Mouse (Mus musculus): Measurements from ENCODE around the gene S100pbp.

Gene S100pbp

DNA sequence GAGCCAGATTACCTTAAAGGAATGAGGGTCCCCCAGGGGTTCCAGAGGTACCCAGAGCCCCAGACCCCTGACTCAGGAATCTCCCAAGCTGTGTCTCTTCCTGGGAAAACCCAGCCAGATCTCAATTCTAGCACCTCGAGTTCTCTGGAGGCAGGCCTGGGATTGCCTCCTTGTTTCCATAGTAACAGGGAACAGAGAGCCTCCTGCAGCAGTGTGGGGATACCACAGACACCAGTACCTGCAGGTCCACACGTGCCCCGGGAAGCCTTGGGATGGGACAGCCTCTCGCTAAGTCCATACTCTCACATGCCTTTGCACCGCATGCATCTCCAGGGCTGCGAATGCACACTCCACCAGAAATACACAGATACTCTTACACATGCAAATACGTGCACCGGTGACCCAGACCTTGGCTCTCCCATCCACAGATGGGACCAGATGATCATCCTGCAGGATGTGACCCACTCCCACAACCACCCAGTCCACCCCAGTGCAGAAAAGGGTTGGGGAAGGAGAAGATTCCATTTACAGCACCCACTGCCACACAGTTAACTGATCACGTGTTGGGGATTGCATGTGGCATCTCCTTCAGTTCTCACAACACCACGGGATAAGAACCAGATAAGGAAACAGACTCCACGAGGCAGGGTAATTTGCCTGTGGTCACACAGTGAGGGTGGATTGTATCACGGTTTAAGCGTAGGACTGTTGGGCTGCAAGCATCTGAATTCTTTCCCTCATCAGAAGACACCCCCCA is 60.8 kb downstream of the S100pbp start:
- DNase-seq (ENCODE audit: low spot score in 2 of 2): no peak

DNA sequence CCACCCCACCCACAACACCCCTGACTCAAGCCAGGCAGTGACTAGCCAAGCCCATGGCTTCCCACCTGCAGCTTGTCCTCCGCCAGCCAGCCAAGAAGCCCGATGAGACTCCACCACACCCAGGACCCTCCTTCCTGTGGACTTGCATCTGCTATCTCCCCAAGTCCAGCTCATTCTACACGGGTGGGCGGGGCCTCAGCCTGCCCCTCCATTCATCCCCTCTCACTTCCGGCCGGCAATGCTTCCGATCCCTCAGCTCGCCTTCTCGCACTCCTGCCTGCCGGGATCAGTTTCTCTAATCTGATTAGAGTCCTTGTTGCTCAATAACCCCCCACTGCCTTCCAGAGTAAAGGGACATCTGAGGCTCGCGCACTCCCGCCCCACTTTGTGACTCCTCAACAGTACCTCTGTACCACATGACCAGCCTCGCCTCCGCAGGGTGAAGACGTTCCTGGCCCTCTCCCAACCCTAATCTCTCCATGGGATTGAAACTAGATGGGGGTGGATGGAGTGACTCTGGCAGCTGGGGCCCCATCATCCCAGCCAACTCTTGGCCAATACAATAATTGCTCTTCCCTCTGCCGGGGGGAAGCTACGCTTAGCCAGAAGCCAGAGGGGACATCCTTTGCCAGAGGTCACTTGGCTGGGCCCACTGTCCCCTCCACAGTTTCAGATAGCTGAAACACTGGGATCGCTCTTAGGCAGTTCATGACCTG is 63.6 kb downstream of the S100pbp start:
- no peak for DNase-seq (ENCODE audit: low spot score in 2 of 2)

GRCm38 (mm10) chr4:129124652-129125146 is 64.8 kb downstream of the S100pbp start:
- DNase-seq (ENCODE audit: low spot score in 2 of 2): no peak

DNA sequence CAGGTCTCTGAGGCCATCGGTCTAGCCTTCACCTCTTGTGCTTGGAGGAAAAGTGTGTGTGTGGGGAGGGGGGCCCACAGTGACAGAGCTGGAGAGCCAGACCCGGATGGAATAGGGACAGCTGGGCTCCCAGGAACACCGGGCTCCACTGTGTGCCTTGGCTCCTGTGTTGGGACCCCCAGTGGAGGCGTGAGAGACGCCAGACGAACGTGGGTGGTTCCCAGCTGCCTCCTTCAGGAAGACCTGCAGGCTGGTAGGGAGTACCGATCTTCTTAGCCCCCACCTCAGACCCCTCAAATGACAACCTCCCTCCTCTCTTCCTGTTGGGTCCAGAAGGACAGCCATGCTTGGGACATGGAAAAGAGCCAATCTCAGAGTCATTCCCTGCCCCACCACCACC is 66.8 kb downstream of the S100pbp start:
- DNase-seq (ENCODE audit: low spot score in 2 of 2): no peak

DNA sequence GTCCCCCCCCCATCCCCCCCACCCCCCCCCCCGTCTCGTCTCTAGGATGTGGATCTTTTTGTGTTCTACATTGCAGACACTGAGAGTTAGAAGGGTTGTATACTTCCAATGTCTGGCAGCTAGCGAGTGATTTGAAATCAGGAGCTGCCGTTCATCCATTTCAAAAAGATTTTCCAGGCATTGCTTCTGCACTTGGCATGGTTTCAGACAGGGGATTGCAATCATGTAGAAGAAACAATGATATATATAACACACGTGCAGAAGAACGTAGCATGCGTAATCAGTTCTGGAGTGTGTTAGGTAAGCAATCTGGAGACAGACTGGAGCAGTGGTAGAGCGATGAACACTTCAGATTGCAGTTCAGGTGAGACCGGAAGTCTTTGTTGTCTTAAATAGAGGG is 67.4 kb downstream of the S100pbp start:
- DNase-seq (ENCODE audit: low spot score in 2 of 2): no peak

GRCm38 (mm10) chr4:129121569-129122086 is 67.9 kb downstream of the S100pbp start, which contains the start of gene Hpca:
Hpca (minus strand) TSS chr4:129122036.
- DNase-seq (ENCODE audit: low spot score in 2 of 2): no peak

DNA sequence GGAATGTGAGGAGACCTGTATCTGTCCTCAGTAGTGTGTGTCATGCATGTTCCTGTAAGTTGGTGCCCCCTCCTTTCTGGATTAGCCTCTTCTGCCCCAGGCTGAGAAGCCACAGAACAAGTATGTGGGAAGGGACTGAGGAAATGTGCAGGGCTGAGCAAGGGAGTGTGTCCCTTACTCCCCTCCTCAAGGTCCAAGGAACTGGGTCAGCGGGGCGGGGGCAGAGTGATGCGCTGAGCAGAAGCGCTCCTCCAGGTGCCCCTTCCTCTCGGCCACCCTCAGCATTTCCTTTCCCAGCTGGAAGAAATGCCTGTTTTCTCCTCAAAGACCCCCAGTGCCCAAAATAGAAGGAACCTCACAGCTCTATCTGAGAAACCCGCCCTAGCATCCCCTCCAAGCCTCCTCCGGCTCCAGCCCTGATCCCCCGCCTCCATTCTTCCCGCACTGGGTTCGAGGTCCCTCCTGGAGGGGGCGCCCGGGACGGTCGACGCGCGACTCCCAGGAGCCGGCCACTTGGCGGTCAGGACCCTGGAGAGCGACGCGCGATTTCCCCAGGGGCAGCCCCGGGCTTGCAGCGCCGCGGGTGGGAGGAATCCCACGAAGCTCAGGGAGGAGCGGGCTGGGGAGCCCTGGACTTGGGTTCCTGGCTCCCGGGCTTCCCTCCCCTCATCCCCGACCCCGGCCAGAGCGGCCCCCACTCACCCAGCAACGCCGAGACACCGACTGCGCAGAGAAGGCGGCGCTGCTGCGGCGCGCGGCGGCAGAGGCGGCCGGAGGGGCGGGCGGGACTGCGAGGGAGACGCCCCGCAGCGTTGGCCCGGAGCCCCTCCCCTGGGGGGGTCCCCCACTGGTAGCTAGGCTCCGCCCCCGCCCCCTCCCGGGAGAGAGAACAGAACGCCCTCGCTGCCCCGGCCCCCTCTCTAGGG is 68.7 kb downstream of the S100pbp start:
- DNase-seq (ENCODE audit: low spot score in 2 of 2): peak; percentile 62 to 87

DNA sequence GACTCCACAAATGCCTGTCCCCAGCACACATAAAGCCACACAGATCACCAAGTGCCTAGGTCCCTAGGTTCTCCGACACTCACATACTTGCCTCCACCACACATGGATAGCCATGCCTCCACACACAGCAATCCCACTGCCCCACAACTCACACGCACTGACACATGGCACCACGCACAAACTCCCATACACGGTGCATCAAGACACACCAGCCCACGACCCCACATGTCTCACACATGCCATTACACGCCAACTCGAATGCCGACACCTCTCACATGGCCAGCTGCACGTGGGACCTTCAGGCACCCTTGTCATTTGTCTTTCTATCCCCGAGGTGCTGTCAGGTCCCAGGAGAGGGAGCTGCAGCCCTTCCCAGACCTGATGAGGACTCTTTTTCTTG is 69.8 kb downstream of the S100pbp start:
- no peak for DNase-seq (ENCODE audit: low spot score in 2 of 2)

GRCm38 (mm10) chr4:129117720-129118510 is 71.6 kb downstream of the S100pbp start:
- no peak for DNase-seq (ENCODE audit: low spot score in 2 of 2)

DNA sequence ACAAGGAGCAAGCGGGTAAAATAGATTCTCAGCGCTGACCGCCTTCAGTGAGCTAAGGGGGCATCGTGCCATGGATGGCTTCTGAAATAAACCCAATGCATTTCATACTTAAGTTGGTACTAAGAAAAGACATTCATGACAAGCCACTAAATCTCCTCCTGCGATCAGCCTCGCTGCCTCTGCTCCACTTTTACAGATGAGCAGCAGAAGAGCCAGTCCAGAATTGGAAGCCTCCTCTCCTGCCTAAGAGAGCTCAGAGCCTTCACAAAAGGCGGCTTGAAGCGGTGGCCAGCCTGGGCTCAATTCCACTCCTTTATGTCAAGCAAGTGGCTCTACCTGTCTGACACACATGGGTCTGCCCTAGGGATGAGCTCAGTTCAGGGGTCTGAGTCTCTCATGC is 72.8 kb downstream of the S100pbp start:
- no peak for DNase-seq (ENCODE audit: low spot score in 2 of 2)

DNA sequence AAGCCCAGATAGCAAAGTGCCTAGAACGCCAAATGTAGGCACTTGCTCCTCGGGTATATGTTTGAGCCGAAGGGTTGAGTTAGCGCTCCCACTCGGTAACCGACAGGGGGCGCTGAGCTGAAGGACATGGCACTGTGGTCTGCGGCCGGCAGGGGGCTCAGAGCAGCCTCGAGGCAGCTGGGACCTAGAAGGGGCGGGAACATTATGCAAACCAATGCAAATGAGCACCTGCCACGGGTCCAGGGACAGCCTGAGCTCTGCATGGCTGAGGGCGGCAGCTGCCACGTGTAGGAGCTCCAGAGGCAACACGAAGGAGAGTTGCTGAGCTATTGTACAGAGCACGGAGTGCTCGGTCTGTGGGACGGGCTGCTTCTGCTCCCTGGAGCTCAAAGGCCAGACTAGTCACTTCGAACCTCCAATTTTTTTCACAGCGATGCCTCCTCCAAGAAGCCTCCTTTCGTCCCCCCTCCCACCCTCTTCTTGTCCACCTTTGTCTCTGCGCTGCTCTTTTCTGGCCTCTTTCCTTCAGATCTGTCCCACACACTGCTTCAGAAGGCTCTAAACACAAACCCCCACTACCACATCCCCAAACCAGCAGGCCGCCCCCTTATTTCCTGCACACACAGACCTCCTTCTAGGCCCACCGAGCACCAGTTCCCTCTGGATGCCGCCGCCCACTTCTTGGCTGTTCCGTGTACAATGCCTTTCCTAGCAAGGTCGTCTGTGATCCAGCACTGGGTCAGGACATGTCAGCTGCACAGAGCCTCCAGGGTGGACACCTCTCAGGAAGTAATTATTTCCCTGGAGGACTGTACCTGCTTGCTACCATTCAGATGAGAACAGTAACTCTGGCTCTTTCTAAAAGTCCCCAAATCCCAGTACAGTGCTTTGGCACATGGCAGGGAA is 76.2 kb downstream of the S100pbp start:
- DNase-seq (ENCODE audit: low spot score in 2 of 2): peak; percentile 70 to 88

- DNase-seq (ENCODE audit: low spot score in 2 of 2): no peak
Observed at GRCm38 (mm10) chr4:129112231-129112630, 77.3 kb downstream of the S100pbp start.

DNA sequence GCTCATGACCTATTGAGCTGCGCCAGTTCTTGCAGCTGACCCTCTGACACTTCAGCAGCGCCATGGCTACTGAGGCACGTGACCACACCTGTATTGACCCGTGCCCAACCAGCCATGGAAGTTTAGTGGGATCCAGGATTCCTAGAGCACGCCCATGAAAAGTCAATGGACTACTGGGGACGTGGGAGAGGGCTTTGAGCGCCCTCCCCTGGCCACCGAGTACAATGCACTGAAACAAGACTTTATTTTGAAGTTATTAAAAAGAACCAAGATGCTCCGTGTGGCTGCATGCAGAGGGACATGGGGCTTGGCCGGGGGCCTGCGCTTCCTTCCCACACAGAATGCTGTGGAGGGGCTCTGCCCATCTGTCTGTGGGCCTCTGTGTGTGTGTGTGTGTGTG is 78.2 kb downstream of the S100pbp start:
- DNase-seq (ENCODE audit: low spot score in 2 of 2): no peak

DNA sequence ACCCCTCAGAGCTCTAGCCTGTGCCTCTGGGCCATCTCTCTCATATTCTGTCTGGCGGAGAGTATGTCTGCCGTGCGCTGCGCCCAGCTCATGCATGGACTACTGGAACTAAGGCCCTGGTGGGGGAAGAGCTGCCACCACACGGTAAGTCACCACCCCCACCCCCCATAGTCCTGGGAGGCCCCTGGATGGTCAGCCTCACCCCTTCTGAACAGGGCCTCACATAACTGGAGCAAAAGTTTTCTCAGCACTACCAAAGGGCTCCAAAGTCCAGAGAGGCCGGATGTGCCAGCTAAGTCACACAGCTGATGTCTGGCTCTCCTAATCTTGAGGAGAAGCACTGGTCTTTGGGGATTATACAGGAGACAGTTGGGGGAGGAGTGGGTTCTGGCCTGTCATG is 78.7 kb downstream of the S100pbp start:
- DNase-seq (ENCODE audit: low spot score in 2 of 2): no peak

- no peak for DNase-seq (ENCODE audit: low spot score in 2 of 2)
Observed at GRCm38 (mm10) chr4:129108624-129109023, 80.9 kb downstream of the S100pbp start.

DNA sequence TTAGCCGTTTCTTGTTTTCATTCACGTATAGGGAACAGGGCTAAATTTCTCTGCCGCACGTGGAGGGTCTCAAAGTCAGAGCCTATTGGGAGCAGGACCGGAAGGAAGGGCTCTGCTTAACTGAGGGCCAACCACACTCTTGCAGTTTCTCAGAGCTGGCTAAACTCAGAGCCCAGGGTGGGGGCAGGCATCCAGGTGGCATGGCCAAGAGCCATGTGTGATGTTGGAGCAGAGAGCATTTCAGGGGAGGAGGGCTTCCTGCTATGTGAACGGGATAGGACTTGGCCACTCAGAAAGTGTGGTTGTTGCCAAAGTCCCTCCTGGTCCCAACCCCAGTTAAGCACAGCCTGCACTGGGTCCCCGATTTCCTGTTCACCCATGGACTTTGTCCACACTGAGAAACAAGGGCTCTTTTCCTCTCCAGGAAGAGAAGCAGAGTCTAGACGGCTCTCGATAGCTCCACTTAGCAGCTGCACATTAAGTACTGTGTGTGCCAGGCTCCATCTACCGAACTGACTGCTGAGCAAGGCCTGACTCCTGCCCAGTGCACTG is 82.1 kb downstream of the S100pbp start:
- no peak for DNase-seq (ENCODE audit: low spot score in 2 of 2)

DNA sequence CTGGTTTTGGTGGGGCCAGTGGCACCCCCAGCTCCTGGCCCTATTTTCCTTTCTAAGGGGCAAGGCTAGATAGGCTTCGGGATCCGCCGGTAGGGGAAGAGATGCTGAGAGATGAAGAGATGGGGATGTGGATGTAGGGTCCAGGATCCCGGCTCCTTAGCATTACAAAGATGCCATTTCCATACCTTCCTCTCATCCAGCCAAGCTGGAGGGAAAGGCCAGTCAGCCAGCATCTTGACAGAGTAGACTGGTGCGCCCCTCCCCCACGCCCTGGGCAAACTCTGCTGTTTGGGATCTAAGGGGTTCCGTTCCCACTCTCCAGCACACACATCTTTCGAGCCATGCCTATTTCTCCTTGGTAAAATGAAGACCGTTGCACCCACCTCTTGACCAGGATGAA is 83.5 kb downstream of the S100pbp start:
- DNase-seq (ENCODE audit: low spot score in 2 of 2): no peak

DNA sequence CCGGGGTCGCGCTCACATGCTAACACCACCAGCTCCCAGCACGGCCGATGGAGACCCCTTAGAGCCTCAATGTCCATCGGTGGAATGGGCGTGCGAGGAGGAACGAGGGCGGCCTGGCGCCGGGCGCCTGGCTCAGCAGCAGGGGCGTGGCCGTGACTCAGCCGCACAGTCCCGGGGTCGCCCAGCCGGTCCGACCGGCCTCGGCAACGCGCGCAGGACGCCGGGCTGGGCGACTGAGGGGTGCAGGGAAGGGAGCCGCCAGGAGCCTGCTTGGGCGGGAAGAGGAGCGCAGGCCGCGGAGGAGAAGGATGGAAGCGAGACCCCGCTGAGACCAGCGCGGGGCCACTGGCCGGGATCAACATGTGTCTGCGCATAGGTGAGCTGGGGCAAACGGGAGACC is 84.2 kb downstream of the S100pbp start, which contains the start of gene Tmem54:
Gene Tmem54, plus strand, starts transcription at position 193 of the 400 bp plus-strand sequence.
- no peak for DNase-seq (ENCODE audit: low spot score in 2 of 2)

DNA sequence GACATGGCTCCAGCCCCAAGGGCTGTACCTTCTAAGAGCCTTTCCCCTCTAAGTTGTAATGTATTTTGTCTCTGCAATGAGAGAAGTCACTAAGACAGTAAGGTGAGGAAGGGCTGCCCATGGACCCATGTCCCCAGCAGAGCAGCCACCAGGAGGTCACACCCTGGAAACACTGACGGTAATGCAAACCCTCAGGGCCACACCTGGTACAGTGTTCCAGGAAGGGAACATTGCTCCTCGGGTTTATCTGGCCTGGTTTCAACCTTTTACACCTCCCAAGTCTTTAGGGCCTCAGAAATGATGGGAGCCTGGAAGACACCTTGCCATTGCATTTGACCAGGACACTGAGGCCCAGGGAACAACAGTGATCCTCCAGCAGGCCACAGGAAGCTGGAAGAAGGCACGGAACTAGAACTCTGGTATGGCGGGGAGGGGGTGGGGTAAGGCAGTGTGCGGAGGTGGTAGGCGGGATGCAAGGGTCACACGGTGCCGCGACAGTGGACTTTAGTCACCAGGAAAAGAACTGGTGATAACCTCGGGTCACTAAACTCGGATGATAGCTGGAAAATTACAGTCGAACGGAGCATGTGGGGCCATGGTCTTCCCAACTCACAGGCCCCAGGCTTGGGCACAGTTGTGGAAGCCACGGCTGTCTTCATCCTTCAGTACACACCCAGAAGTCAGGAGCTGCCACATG is 87.2 kb downstream of the S100pbp start:
- DNase-seq (ENCODE audit: low spot score in 2 of 2): no peak
